ENCODE assay signal across 8 mouse cellular contexts in the genomic region with DNA sequence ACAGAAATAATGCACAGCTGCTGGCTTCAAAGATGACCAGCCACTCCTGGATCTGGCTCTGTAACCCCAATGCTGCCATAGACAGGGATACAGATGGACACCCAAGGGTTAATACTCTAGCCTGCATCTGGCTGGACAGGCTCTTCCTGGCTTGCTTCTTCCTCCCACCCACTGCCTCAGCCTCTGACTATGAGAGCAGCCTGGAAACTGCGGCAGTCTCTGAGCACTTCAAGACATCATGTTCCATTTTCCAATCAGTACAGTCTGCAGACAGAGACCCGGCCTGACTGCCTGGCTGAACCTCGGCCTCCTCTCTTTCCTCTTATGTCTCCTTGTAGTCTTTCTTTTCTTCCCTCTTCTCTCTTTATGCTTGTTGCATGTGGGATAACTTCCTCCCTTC. TPM values are rescaled to one million over a fixed set of nuclear protein-coding genes. Genes with fewer than 3 reads are reported as not detected.
DNase-seq lines count a peak whose midpoint lies in the region; ATAC-seq lines count a peak whose summit lies in the region.

No protein-coding gene starts in this region.

- no peaks in the 10 kb centered on the region for H3K9me3 ChIP-seq in heart, embryonic 10.5 days
- no peaks in the 10 kb centered on the region for H3K9me3 ChIP-seq in limb, embryonic 12.5 days

- H3K4me1 ChIP-seq in heart, embryonic 10.5 days = peaks cover 36% of the 10 kb centered on the region
- H3K4me1 ChIP-seq in limb, embryonic 12.5 days (replicated peaks) = peaks cover 27% of the 10 kb centered on the region

- H3K36me3 ChIP-seq in heart, embryonic 10.5 days = peaks cover 22% of the 10 kb centered on the region; the same call in 1 of the 2 replicates
- H3K36me3 ChIP-seq in limb, embryonic 12.5 days = peaks cover 19% of the 10 kb centered on the region; the same call in 1 of the 2 replicates

- peak overlapping the region; percentile 96 for H3K27ac ChIP-seq in heart, embryonic 10.5 days
- H3K27ac ChIP-seq in limb, embryonic 12.5 days = no peak overlapping the region

- H3K4me3 ChIP-seq in heart, embryonic 10.5 days = peak overlapping the region; percentile 78
- peak overlapping the region; percentile 75 for H3K4me3 ChIP-seq in limb, embryonic 12.5 days (replicated peaks)

- WGBS in heart, embryonic 10.5 days = 15% methylated on average over 3 of the region's 3 CpGs
- WGBS in limb, embryonic 12.5 days = 29% methylated on average over 3 of the region's 3 CpGs

- H3K9ac ChIP-seq in limb, embryonic 12.5 days (replicated peaks) = peak overlapping the region; percentile 93; the same call in 1 of the 2 replicates

- no peak for ATAC-seq in limb, embryonic 12.5 days (ENCODE audit: insufficient number of reproducible peaks, insufficient read depth, low FRiP score, low TSS enrichment, low read depth)
- no peak for ATAC-seq in CD4-positive, CD25-positive, alpha-beta regulatory T cell, adult 4 months

- peak overlapping the region; percentile 87 for H3K4me2 ChIP-seq in limb, embryonic 12.5 days

- peaks cover 23% of the 10 kb centered on the region for H3K27me3 ChIP-seq in heart, embryonic 10.5 days (ENCODE audit: insufficient read depth, poor library complexity, severe bottlenecking)
- H3K27me3 ChIP-seq in limb, embryonic 12.5 days = 0 out of 2 replicates have a peak, but pooled peaks cover 3% of the 10 kb centered on the region

- DNase-seq in kidney, postnatal 10 days = peak; percentile 60
- no peak for DNase-seq in kidney, adult 11 months
- peak; percentile 69 for DNase-seq in brain, adult 2 months (ENCODE audit: low read depth, low spot score)
- DNase-seq in heart, embryonic 10.5 days (ENCODE audit: low spot score) = peak; percentile 85
- peak; percentile 35 for DNase-seq in retina, postnatal 1 day
- no peak for DNase-seq in right cerebral cortex, postnatal 14 days

RNA-seq across cellular contexts. Expression of a gene that starts 1.6 kb away (rescaled TPM):
- 10.4 and 11.3 TPM in 2 replicates for polyA plus RNA-seq in heart, embryonic 10.5 days (2016; fragmentation: Nextera tagmentation; extraction: Ambion mirVana)
- 6.1 and 7.4 TPM in 2 replicates for polyA plus RNA-seq in limb, embryonic 12.5 days (2016; fragmentation: Nextera tagmentation; extraction: Ambion mirVana)
- 10 to 100 TPM; 11.9 to 19.7 TPM for polyA plus RNA-seq in CD4-positive, CD25-positive, alpha-beta regulatory T cell, adult 4 months (2017; shearing (Covaris generic))

Comparison
In these comparisons a context has a peak if more than half of its experiments do, and no peak if none do; other contexts are left out.
1. DNase-seq: peak in kidney, postnatal 10 days (single experiment), brain, adult 2 months (single experiment), heart, embryonic 10.5 days (single experiment) and retina, postnatal 1 day (single experiment); none in kidney, adult 11 months (single experiment) and right cerebral cortex, postnatal 14 days (single experiment).